Mouse (Mus musculus) cerebellum, postnatal 10 days (tissue): ENCODE data around the gene Id2.

ENCODE experiments used
- DNase-seq, 2 experiments: peaks; one replicate each; pipeline ENCODE4 v3.0.0; 2021; ENCODE audit warnings: mixed read lengths in 2 of 2

Gene Id2

GRCm38 (mm10) chr12:25097052-25097209 is at the start of gene Id2:
Gene Id2, minus strand, starts transcription at chr12:25097140.
- DNase-seq, result no peak

- DNase-seq, result no peak
Measured at GRCm38 (mm10) chr12:25145344-25145698, 48.4 kb upstream of the Id2 start.

- DNase-seq, result no peak
Measured at GRCm38 (mm10) chr12:25144591-25145343, 47.8 kb upstream of the Id2 start.

GRCm38 (mm10) chr12:25143492-25143891 is 46.6 kb upstream of the Id2 start:
- peak; percentile 52 to 59 for DNase-seq

- DNase-seq, result no peak
Measured at GRCm38 (mm10) chr12:25142251-25142650, 45.3 kb upstream of the Id2 start.

- peak; percentile 42 to 43 for DNase-seq
Measured at GRCm38 (mm10) chr12:25141311-25141710, 44.4 kb upstream of the Id2 start.

GRCm38 (mm10) chr12:25140115-25140514 is 43.2 kb upstream of the Id2 start:
- no peak for DNase-seq

GRCm38 (mm10) chr12:25138616-25139015 is 41.7 kb upstream of the Id2 start:
- DNase-seq, result no peak

GRCm38 (mm10) chr12:25132046-25132445 is 35.1 kb upstream of the Id2 start:
- no peak for DNase-seq

GRCm38 (mm10) chr12:25127629-25128028 is 30.7 kb upstream of the Id2 start:
- DNase-seq, result no peak

- DNase-seq, result no peak
Measured at GRCm38 (mm10) chr12:25126228-25126627, 29.3 kb upstream of the Id2 start.

GRCm38 (mm10) chr12:25125239-25125776 is 28.4 kb upstream of the Id2 start:
- no peak for DNase-seq

GRCm38 (mm10) chr12:25124431-25125238 is 27.7 kb upstream of the Id2 start:
- DNase-seq, result peak in 1 of 2 experiments; percentile 13

- DNase-seq, result no peak
Measured at GRCm38 (mm10) chr12:25120753-25121152, 23.8 kb upstream of the Id2 start.

- DNase-seq, result peak in 1 of 2 experiments; percentile 27
Measured at GRCm38 (mm10) chr12:25119278-25119677, 22.3 kb upstream of the Id2 start.

GRCm38 (mm10) chr12:25117856-25118511 is 21.0 kb upstream of the Id2 start:
- no peak for DNase-seq

GRCm38 (mm10) chr12:25116126-25116525 is 19.2 kb upstream of the Id2 start:
- DNase-seq, result no peak

- DNase-seq, result no peak
Measured at GRCm38 (mm10) chr12:25114426-25114825, 17.5 kb upstream of the Id2 start.

- DNase-seq, result no peak
Measured at GRCm38 (mm10) chr12:25113357-25113756, 16.4 kb upstream of the Id2 start.

- DNase-seq, result no peak
Measured at GRCm38 (mm10) chr12:25112806-25113205, 15.9 kb upstream of the Id2 start.

- no peak for DNase-seq
Measured at GRCm38 (mm10) chr12:25110682-25111078, 13.7 kb upstream of the Id2 start.

GRCm38 (mm10) chr12:25109971-25110681 is 13.2 kb upstream of the Id2 start:
- DNase-seq, result peak; percentile 43 to 58

- no peak for DNase-seq
Measured at GRCm38 (mm10) chr12:25108865-25109264, 11.9 kb upstream of the Id2 start.
